Mouse (Mus musculus): ENCODE measurements around the gene Rbfox3.

GRCm38 (mm10) chr11:118740001-118740400 lies 171.4 kb downstream of the Rbfox3 start:
- no peak for TF ChIP-seq POLR2A (IDR thresholded peaks at IDR 0.05; ENCODE audit: borderline replicate concordance, low read depth, low read length)
- peak; percentile 40; the same call in 1 of the 2 replicates for TF ChIP-seq CTCF (IDR thresholded peaks at IDR 0.05; ENCODE audit: low read depth, low read length)

All from bone marrow macrophage, adult 2 months (primary cell).